Mouse (Mus musculus): ENCODE results near the gene Rps6kb2. TPM values are rescaled to one million over a fixed set of nuclear protein-coding genes. Genes with fewer than 3 reads are reported as not detected.
"Not testable (repeated sequence)": the region's sequence is repeated elsewhere in the genome, so short reads cannot be mapped to it uniquely, and the experiment has no call there.

The Rps6kb2 gene
- polyA plus RNA-seq, 1 experiment, result 42.5 TPM

- Histone ChIP-seq H3K27me3 (ENCODE audit: control insufficient read depth, insufficient read depth, low read length) (no peaks in the 10 kb centered on the region), H3K4me3 (ENCODE audit: low read depth, low read length) (no peak overlapping the region), H3K36me3 (ENCODE audit: control insufficient read depth, insufficient read depth, low read length) (peaks cover 2% of the 10 kb centered on the region; the same call in 1 of the 2 replicates), H3K4me1 (ENCODE audit: control insufficient read depth, insufficient read depth, insufficient read length, low read length) (no peaks in the 10 kb centered on the region; the same call in 1 of the 2 replicates), H3K27ac (ENCODE audit: insufficient read depth, low read depth, low read length) (no peak overlapping the region)
- 63% methylated on average over 5 of the region's 5 CpGs for WGBS
- no peak for TF ChIP-seq POLR2A (IDR thresholded peaks at IDR 0.05; ENCODE audit: low read depth, low read length)
- TF ChIP-seq CTCF (IDR thresholded peaks at IDR 0.05; ENCODE audit: extremely low read depth, insufficient read length, insufficient replicate concordance, low read depth, low read length), result no peak
Measured at GRCm38 (mm10) chr19:4137913-4138312, 25.2 kb downstream of the Rps6kb2 start.

- Histone ChIP-seq H3K36me3 (ENCODE audit: control insufficient read depth, insufficient read depth, low read length) (peaks cover 15% of the 10 kb centered on the region), H3K27me3 (ENCODE audit: control insufficient read depth, insufficient read depth, low read length) (no peaks in the 10 kb centered on the region), H3K4me3 (ENCODE audit: low read depth, low read length) (no peak overlapping the region), H3K4me1 (ENCODE audit: control insufficient read depth, insufficient read depth, insufficient read length, low read length) (no peaks in the 10 kb centered on the region), H3K27ac (ENCODE audit: insufficient read depth, low read depth, low read length) (no peak overlapping the region)
- WGBS, result 73% methylated on average over 5 of the region's 5 CpGs
- TF ChIP-seq CTCF (IDR thresholded peaks at IDR 0.05; ENCODE audit: extremely low read depth, insufficient read length, insufficient replicate concordance, low read depth, low read length) (no peak), POLR2A (IDR thresholded peaks at IDR 0.05; ENCODE audit: low read depth, low read length) (no peak)
Measured at GRCm38 (mm10) chr19:4136463-4136862, 26.7 kb downstream of the Rps6kb2 start.

GRCm38 (mm10) chr19:4135963-4136345, 27.2 kb downstream of the Rps6kb2 start:
- not testable (repeated sequence) for H3K4me3 ChIP-seq (ENCODE audit: low read depth, low read length); H3K27me3 ChIP-seq (ENCODE audit: control insufficient read depth, insufficient read depth, low read length); H3K4me1 ChIP-seq (ENCODE audit: control insufficient read depth, insufficient read depth, insufficient read length, low read length); H3K27ac ChIP-seq (ENCODE audit: insufficient read depth, low read depth, low read length)
- H3K36me3 ChIP-seq (ENCODE audit: control insufficient read depth, insufficient read depth, low read length), result peaks cover 20% of the 10 kb centered on the region
- 10% methylated on average over 8 of the region's 8 CpGs for WGBS
- peak; percentile 59; the same call in 1 of the 2 replicates for TF ChIP-seq CTCF (IDR thresholded peaks at IDR 0.05; ENCODE audit: extremely low read depth, insufficient read length, insufficient replicate concordance, low read depth, low read length)

DNA sequence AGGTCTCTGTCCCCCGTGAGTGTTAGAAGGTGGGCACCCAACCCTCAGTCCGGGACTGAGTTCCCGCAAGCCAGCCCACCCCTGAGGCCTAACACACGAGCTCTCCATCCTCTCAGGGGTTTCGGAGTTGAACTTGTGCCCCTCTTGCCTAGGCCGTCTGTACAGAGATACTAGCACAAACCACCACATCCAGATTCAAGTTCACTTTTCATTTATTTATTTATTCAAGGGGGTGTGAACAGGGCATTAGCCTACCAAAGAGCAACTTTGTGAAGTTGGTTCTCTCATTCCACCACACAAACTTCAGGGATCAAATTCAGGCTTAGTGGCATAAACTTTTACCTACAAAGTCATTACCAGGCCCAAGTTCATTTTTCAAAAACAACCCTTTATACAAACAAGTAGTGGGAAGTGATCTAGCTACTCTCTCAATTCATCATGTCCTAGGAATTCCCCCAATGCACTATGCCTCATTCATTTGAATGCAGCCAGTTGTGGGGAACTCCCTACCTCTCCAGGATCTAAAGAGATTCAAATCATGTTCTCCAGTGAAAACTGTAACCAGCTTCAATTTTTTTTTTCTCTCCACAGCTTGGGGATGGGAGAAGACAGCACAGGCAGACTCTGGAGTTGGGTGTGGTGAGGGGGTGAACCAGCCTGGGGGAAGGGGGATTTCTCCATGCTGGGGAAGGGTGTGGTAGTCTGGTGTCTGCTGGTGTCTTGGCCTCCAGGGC, 27.8 kb downstream of the Rps6kb2 start:
- 91% methylated on average over 6 of the region's 6 CpGs for WGBS
- H3K36me3 ChIP-seq (ENCODE audit: control insufficient read depth, insufficient read depth, low read length), result peaks cover 21% of the 10 kb centered on the region
- not testable (repeated sequence) for H3K27ac ChIP-seq (ENCODE audit: insufficient read depth, low read depth, low read length); H3K4me1 ChIP-seq (ENCODE audit: control insufficient read depth, insufficient read depth, insufficient read length, low read length); H3K4me3 ChIP-seq (ENCODE audit: low read depth, low read length); H3K27me3 ChIP-seq (ENCODE audit: control insufficient read depth, insufficient read depth, low read length)

DNA sequence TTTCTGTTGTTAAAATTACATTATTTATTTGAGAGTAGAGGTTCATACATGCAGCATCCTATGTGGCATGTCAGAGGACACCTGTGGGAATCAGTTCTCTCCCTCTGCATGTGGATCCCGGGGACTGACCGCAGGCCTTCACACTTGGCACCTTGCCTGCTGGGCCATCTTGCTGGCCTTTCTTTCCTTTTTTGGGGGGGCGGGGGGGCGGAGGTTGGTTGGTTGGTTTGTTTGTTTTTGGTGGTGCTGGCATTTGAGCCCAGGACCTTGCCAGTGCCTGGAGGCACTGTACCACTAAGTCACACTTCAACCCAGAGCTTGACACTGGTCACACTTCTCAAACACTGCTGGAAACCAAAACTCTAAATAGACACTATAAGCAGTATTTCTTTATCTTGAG, 28.8 kb downstream of the Rps6kb2 start:
- Histone ChIP-seq H3K4me3 (ENCODE audit: low read depth, low read length) (no peak overlapping the region), H3K27me3 (ENCODE audit: control insufficient read depth, insufficient read depth, low read length) (no peaks in the 10 kb centered on the region), H3K36me3 (ENCODE audit: control insufficient read depth, insufficient read depth, low read length) (peaks cover 27% of the 10 kb centered on the region), H3K27ac (ENCODE audit: insufficient read depth, low read depth, low read length) (no peak overlapping the region), H3K4me1 (ENCODE audit: control insufficient read depth, insufficient read depth, insufficient read length, low read length) (no peaks in the 10 kb centered on the region)
- TF ChIP-seq POLR2A (IDR thresholded peaks at IDR 0.05; ENCODE audit: low read depth, low read length) (no peak), CTCF (IDR thresholded peaks at IDR 0.05; ENCODE audit: extremely low read depth, insufficient read length, insufficient replicate concordance, low read depth, low read length) (no peak)
- WGBS, result 88% methylated on average over 4 of the region's 4 CpGs

DNA sequence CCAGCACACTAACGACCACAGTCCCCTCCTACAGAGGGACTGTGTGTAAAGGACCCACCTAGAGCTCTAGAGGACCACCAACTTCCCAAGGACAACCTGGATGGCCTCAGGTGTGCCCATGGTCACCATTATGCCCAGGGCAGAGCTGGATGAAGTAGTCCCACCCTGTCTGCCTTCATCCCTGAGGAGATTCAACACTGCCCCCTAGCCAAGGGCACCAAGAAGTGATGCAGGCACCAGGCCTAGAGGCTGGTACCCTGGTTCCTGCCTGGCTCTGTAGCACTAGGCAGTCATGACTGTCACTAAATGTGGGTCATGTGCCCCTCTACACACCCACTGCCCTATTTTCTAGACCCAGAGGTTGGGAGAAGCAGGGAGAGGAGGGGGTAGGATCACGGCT, 31.4 kb downstream of the Rps6kb2 start:
- Histone ChIP-seq H3K36me3 (ENCODE audit: control insufficient read depth, insufficient read depth, low read length) (peaks cover 34% of the 10 kb centered on the region), H3K27me3 (ENCODE audit: control insufficient read depth, insufficient read depth, low read length) (no peaks in the 10 kb centered on the region), H3K4me3 (ENCODE audit: low read depth, low read length) (no peak overlapping the region), H3K4me1 (ENCODE audit: control insufficient read depth, insufficient read depth, insufficient read length, low read length) (peaks cover 8% of the 10 kb centered on the region), H3K27ac (ENCODE audit: insufficient read depth, low read depth, low read length) (no peak overlapping the region)
- WGBS, result 84% methylated on average over 2 of the region's 2 CpGs
- TF ChIP-seq CTCF (IDR thresholded peaks at IDR 0.05; ENCODE audit: extremely low read depth, insufficient read length, insufficient replicate concordance, low read depth, low read length) (no peak), POLR2A (IDR thresholded peaks at IDR 0.05; ENCODE audit: low read depth, low read length) (no peak)

- Histone ChIP-seq H3K36me3 (ENCODE audit: control insufficient read depth, insufficient read depth, low read length) (peaks cover 34% of the 10 kb centered on the region), H3K27me3 (ENCODE audit: control insufficient read depth, insufficient read depth, low read length) (no peaks in the 10 kb centered on the region), H3K27ac (ENCODE audit: insufficient read depth, low read depth, low read length) (no peak overlapping the region), H3K4me3 (ENCODE audit: low read depth, low read length) (no peak overlapping the region), H3K4me1 (ENCODE audit: control insufficient read depth, insufficient read depth, insufficient read length, low read length) (peaks cover 12% of the 10 kb centered on the region)
- 90% methylated on average over 5 of the region's 5 CpGs for WGBS
- TF ChIP-seq POLR2A (IDR thresholded peaks at IDR 0.05; ENCODE audit: low read depth, low read length), result no peak
- no peak for TF ChIP-seq CTCF (IDR thresholded peaks at IDR 0.05; ENCODE audit: extremely low read depth, insufficient read length, insufficient replicate concordance, low read depth, low read length)
Measured at GRCm38 (mm10) chr19:4131075-4131474, 32.1 kb downstream of the Rps6kb2 start.
